Mouse (Mus musculus): ENCODE measurements at regions not wholly inside any gene's neighbourhood (a gene's known extent, or its start where the extent isn't known, plus 50 kb on each side); places are given as distances from the start of the nearest gene placed in this dataset.

DNA sequence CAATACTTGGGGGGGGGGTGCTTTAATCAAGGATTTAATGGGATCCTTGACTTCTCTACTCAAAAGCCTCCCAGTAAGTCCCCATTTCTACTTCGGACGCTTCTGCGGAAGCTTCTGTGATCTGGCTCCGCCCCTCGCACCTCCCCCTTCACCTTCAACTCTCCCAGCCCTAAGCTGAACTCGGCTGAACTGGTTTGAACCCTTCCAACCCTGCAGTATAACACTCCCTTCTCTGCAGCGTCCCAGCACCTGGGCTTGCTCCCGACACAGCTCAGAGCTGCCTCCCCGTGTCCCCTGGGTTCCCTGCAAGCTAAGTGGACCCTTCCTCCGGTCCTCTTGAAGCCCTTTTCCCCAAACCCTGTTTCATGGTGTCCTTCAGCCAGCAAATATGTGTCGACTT lies 80.0 kb upstream of the Mkln1 start:
- Histone ChIP-seq H3K9ac (0 out of 2 replicates have a peak overlapping the region, but pooled peaks have one; percentile 3), H3K9me3 (replicated peaks) (no peaks in the 10 kb centered on the region), H3K36me3 (no peaks in the 10 kb centered on the region), H3K4me3 (replicated peaks) (peak overlapping the region; percentile 32), H3K4me2 (peak overlapping the region; percentile 57), H3K27me3 (peaks cover 17% of the 10 kb centered on the region), H3K27ac (no peak overlapping the region), H3K4me1 (replicated peaks) (peaks cover 9% of the 10 kb centered on the region)
- ATAC-seq (ENCODE audit: low read depth) (peak; percentile 67), DNase-seq (peak; percentile 13)
- 3% methylated on average over 11 of the region's 11 CpGs for WGBS (ENCODE audit: insufficient replicate concordance)

DNA sequence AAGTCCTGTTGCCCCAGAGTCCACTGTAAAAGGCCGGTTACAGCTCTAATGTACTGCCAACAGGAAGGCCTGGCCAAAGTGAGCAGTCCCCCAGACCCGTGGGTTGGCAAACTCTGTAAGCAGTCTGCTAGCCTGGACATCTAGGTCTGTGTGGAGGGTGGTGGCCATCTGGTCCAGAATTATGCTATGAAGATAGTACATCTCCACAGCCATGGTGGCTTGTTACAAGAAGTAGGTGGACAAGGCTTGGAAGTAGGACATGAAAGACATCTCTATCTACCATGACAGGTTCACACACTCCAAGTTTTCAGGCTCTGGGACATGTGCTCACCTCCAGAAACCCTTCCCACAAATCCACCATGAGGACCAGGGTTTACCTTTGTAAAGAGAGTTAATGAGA lies 79.1 kb upstream of the Mkln1 start:
- no peaks in the 10 kb centered on the region for H3K36me3 ChIP-seq
- H3K9me3 ChIP-seq (replicated peaks) = no peaks in the 10 kb centered on the region
- no peak for ATAC-seq (ENCODE audit: low read depth)
- peaks cover 17% of the 10 kb centered on the region for H3K27me3 ChIP-seq
- H3K9ac ChIP-seq = no peak overlapping the region
- DNase-seq = no peak
- no peak overlapping the region for H3K4me3 ChIP-seq (replicated peaks)
- WGBS (ENCODE audit: insufficient replicate concordance) = 50% methylated on average over 2 of the region's 2 CpGs
- no peak overlapping the region for H3K4me2 ChIP-seq
- no peak overlapping the region for H3K27ac ChIP-seq
- H3K4me1 ChIP-seq (replicated peaks) = peaks cover 13% of the 10 kb centered on the region

DNA sequence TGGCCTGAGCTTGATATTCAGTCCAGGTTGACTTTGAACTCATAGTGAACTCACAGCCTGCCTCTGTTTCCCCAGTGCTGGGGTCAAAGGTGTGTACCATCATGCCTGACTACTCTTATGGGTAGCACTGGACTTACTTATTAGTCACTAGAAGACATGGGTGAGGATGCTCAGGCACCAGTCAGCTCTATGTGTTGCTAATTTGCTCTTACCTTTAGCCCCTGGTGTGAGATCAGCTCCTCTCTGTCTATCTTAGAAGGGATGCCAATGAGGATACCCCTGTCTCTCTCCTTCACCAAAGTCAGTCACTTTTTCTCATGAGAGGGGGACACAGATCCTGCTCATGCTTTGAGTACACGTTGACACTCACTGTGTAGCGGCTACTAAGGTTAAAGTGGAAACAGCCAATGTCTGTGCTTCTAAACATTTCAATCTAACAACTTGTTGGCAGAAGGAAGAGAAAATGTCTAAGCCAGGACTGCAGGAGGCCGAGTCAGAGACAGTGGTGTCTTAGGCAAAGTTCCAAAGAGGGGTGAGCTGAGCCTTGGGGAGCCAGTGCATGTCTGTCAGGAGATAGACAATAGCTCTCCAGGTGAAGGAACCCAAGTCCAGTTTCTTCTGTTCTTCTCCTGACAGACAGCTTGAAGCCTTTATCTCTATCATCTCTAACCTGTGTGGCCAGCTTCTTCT lies 78.2 kb upstream of the Mkln1 start:
- H3K4me1 ChIP-seq (replicated peaks) = peaks cover 13% of the 10 kb centered on the region
- no peak overlapping the region for H3K4me2 ChIP-seq
- H3K9ac ChIP-seq = no peak overlapping the region
- no peak overlapping the region for H3K4me3 ChIP-seq (replicated peaks)
- no peaks in the 10 kb centered on the region for H3K36me3 ChIP-seq
- ATAC-seq (ENCODE audit: low read depth) = no peak
- no peak for DNase-seq
- no peak overlapping the region for H3K27ac ChIP-seq
- WGBS (ENCODE audit: insufficient replicate concordance) = 51% methylated on average over 3 of the region's 3 CpGs
- H3K27me3 ChIP-seq = peaks cover 17% of the 10 kb centered on the region
- no peaks in the 10 kb centered on the region for H3K9me3 ChIP-seq (replicated peaks)

DNA sequence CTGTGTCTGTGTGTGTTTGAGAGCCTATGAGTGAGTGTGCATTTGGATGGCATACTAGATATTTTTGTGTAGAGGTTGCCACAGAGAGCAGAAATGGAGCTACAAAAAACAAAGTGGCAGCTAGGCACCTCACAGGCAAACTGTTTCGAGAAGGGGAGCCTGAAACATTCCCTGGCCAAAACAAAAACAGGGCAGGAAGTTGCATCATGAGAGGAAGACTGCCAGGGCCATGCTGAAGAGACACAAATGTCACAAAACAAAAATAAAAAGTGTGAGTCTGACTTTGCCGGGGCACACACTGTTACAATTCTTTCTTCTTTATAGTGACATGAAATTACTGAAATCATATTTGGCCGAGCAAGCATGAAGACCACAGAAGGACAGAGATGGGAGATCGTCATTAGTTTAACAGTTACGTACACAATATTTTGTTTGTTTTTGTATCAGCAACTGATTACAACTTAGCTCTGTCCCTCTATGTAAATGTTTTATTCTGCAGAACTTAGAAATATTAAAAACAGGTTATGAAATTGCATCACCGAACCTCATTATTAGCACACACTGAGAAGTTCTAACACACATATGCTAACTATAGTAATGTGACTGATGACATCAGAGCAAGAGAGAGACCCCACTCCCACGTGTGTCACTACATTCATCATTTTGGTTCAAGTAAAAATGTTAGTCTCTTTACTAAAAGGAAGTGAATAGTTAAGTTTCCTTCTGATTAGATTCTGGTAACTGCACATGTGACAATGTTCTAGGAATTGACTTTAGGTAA lies 77.3 kb upstream of the Mkln1 start:
- DNase-seq (no peak), ATAC-seq (ENCODE audit: low read depth) (no peak)
- no peaks in the 10 kb centered on the region for H3K9me3 ChIP-seq (replicated peaks)
- H3K27ac ChIP-seq = no peak overlapping the region
- H3K4me1 ChIP-seq (replicated peaks) = peaks cover 13% of the 10 kb centered on the region
- H3K4me3 ChIP-seq (replicated peaks) = no peak overlapping the region
- no peaks in the 10 kb centered on the region for H3K36me3 ChIP-seq
- H3K27me3 ChIP-seq = peaks cover 17% of the 10 kb centered on the region
- 51% methylated on average over 7 of the region's 7 CpGs for WGBS (ENCODE audit: insufficient replicate concordance)
- H3K9ac ChIP-seq = no peak overlapping the region
- no peak overlapping the region for H3K4me2 ChIP-seq

DNA sequence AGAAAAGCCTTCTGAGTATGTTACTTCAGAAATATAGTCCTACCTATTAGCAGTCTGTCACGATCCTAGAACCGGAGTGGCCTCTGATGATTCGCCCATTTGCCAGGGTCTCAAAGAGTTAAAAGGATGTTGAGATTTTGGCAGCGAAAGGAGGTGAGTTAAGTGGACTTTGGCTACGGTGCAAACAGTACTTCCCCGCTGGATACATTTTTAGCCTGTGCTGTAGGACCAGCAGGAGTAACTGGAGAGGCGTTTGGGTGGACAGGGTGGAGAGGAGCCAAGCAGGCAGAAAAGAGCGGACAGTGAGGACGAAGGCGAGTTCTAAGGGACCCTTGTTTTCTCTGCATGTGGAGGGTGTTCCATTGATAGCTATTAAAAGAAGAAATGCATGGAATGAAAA lies 76.6 kb upstream of the Mkln1 start:
- no peak overlapping the region for H3K9ac ChIP-seq
- H3K4me2 ChIP-seq = no peak overlapping the region
- ATAC-seq (ENCODE audit: low read depth) (peak; percentile 51; the same call in 1 of the 2 replicates), DNase-seq (no peak)
- no peaks in the 10 kb centered on the region for H3K9me3 ChIP-seq (replicated peaks)
- peak overlapping the region; percentile 32; the same call in 1 of the 2 replicates for H3K27ac ChIP-seq
- WGBS (ENCODE audit: insufficient replicate concordance) = 54% methylated on average over 10 of the region's 10 CpGs
- peaks cover 15% of the 10 kb centered on the region for H3K27me3 ChIP-seq
- H3K4me3 ChIP-seq (replicated peaks) = no peak overlapping the region
- peaks cover 13% of the 10 kb centered on the region for H3K4me1 ChIP-seq (replicated peaks)
- H3K36me3 ChIP-seq = no peaks in the 10 kb centered on the region

DNA sequence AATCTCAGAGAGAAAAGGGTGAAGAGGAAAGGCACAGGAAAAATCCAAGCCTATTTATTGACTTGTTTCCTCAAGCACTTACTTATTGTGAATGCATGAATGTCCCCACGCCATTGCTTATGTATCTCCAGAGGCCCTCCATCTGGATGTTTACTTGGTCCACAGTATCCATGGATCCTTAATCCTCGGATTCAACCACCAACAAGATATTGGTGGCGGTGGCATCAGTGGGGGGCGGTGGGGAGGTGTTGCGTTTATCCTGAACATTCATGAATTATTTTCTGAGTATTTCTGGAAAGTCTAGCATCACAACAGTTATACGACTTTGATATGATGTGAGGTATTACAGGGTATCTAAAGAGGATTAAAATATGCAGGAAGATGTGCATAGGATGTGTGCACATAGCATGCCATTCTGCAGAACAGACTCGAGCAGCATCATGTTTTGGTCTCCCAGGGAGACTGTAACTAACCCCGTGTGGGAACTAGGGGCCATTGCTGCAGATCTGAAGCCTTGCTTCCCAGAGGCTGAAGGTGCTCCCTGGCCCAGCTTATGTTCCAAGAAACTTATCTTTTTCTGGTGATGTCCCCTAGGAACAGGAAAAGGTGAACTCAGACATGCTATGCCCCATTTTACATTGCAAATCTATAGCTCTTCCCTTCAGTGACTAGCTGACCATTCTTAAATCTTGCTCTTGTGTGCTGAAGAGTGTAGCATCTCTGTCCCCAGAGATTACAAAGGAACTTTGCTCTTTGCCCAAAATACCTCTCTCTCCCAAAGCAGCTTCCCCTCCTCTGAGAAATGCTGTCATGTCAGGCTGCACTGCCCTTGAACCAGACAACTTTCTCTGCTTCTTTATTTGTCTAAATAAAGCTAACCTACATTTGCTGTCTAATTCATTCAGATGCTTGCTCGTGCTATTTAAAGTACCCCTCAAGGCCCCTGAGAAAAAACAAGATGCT lies 75.0 kb upstream of the Mkln1 start:
- Histone ChIP-seq H3K9me3 (replicated peaks) (no peaks in the 10 kb centered on the region), H3K27ac (no peak overlapping the region), H3K9ac (no peak overlapping the region), H3K4me2 (no peak overlapping the region), H3K36me3 (no peaks in the 10 kb centered on the region), H3K4me1 (replicated peaks) (peaks cover 13% of the 10 kb centered on the region), H3K27me3 (0 out of 2 replicates have a peak, but pooled peaks cover 4% of the 10 kb centered on the region), H3K4me3 (replicated peaks) (no peak overlapping the region)
- DNase-seq (no peak), ATAC-seq (ENCODE audit: low read depth) (no peak)
- WGBS (ENCODE audit: insufficient replicate concordance) = 58% methylated on average over 9 of the region's 9 CpGs

DNA sequence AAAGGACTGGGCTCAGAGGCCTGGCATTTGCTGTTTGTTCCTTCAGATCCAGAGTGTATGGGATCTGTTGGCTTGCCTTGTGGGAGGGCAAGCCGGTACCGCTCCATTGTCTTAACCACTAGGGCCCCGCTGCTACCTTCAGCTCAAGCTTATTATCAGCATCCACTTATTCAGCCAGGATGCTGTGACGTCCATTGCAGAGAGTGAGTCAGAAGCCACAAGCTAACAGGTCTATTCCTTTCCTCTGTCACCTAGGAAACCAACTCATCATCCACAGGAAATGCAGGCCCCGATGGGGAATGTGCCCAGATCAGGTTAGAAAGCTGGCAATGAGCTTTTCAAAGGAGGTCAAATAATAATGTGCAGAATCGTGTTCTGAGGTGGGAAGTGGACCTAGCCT lies 73.8 kb upstream of the Mkln1 start:
- 41% methylated on average over 6 of the region's 6 CpGs for WGBS (ENCODE audit: insufficient replicate concordance)
- Histone ChIP-seq H3K4me1 (replicated peaks) (peaks cover 6% of the 10 kb centered on the region), H3K36me3 (no peaks in the 10 kb centered on the region), H3K4me2 (no peak overlapping the region), H3K9me3 (replicated peaks) (no peaks in the 10 kb centered on the region), H3K9ac (no peak overlapping the region), H3K27me3 (no peaks in the 10 kb centered on the region), H3K4me3 (replicated peaks) (no peak overlapping the region), H3K27ac (no peak overlapping the region)
- no peak for ATAC-seq (ENCODE audit: low read depth)
- no peak for DNase-seq

DNA sequence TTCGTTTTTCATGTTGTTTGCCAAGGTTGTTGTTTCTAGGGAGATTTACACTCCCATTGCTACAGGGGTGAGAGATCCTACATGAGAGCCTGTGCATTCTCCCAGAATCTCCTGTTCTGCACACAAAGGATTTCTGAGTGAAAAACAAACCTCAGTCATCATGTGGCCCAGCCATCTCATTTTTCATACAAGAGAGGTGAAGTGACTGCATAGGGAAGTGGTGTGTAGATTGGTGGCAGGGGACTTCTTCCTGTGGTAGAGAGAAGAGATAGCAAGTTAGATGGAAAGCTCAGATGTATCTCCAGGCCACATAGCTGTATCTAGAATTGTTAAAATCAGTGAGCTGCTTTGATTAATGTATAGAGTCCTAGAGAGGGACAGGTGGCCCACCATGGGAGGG lies 72.9 kb upstream of the Mkln1 start:
- WGBS (ENCODE audit: insufficient replicate concordance) = 58% methylated on average over 1 of the region's 1 CpGs
- H3K4me3 ChIP-seq (replicated peaks) = no peak overlapping the region
- H3K4me1 ChIP-seq (replicated peaks) = peaks cover 6% of the 10 kb centered on the region
- DNase-seq (no peak), ATAC-seq (ENCODE audit: low read depth) (no peak)
- no peaks in the 10 kb centered on the region for H3K9me3 ChIP-seq (replicated peaks)
- H3K4me2 ChIP-seq = no peak overlapping the region
- no peak overlapping the region for H3K27ac ChIP-seq
- no peaks in the 10 kb centered on the region for H3K27me3 ChIP-seq
- H3K36me3 ChIP-seq = no peaks in the 10 kb centered on the region
- H3K9ac ChIP-seq = no peak overlapping the region

DNA sequence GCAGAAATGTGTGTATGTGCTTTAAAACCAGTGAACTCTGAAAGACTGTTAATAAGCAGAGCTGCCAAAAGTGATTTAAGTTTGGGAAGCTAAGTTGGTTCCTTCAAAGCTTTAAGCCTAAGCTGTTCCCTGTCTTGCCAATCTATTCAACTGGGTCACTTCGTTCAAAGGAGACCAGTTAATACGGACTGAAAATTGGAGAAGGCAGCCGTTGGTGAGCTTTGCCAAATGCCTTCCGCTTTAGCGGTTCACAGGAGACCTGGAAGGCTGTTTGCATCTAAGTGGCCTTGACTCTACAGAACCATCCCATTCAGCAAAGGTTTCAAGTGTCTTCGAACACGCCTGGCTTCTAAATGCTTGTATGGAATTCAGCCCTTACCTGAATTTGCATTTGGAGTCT lies 68.2 kb upstream of the Mkln1 start:
- Histone ChIP-seq H3K27me3 (no peaks in the 10 kb centered on the region), H3K36me3 (no peaks in the 10 kb centered on the region), H3K9ac (no peak overlapping the region), H3K27ac (no peak overlapping the region), H3K4me3 (replicated peaks) (no peak overlapping the region), H3K4me1 (replicated peaks) (no peaks in the 10 kb centered on the region), H3K9me3 (replicated peaks) (no peaks in the 10 kb centered on the region), H3K4me2 (no peak overlapping the region)
- no peak for DNase-seq
- WGBS (ENCODE audit: insufficient replicate concordance) = 68% methylated on average over 7 of the region's 7 CpGs
- no peak for ATAC-seq (ENCODE audit: low read depth)

DNA sequence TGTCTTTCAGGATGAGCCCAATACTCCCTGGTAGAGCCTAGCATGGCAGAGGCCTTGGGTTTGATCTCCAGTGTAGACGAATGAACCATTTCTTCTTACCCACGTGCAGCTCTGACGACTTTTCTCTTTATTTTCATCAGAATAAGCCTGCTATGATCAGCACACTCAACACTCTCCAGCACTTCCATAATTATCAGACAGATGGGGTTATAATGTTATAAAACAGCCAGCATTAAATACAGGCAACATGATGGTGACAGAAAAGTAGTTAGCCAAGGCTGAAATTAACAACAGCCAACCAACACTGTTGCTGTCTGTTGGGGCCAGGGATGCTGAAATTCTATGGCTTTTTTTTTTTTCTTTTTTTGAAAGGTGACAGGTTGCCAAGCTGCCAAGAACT lies 67.7 kb upstream of the Mkln1 start:
- no peak for DNase-seq
- WGBS (ENCODE audit: insufficient replicate concordance) = 59% methylated on average over 3 of the region's 3 CpGs
- H3K4me2 ChIP-seq = no peak overlapping the region
- no peaks in the 10 kb centered on the region for H3K36me3 ChIP-seq
- H3K9ac ChIP-seq = no peak overlapping the region
- no peaks in the 10 kb centered on the region for H3K9me3 ChIP-seq (replicated peaks)
- no peaks in the 10 kb centered on the region for H3K27me3 ChIP-seq
- no peak overlapping the region for H3K4me3 ChIP-seq (replicated peaks)
- no peak for ATAC-seq (ENCODE audit: low read depth)
- H3K4me1 ChIP-seq (replicated peaks) = no peaks in the 10 kb centered on the region
- no peak overlapping the region for H3K27ac ChIP-seq

DNA sequence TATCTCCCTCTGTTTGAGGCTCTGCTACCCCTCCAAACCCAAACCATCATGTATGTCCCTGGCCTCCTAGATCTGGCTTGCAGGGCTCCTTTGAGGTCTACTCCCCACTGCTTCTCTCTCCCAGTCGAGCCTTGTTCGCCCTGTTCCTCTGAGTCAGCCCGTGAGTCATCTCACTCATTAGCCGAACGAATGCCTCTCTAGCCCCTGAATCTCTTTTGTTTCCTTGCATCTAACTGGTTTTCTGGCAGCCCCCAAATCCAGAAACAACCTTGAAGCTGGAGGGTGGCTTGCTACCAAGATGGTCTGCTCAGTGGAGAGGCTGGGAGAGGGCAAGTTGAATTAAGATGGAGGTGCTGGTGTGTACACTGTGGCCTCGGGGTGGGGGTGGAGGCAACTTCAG lies 66.3 kb upstream of the Mkln1 start:
- WGBS (ENCODE audit: insufficient replicate concordance) = 47% methylated on average over 6 of the region's 6 CpGs

More for the DNA sequence above, 66.3 kb upstream of the Mkln1 start:
- Histone ChIP-seq H3K4me3 (replicated peaks) (no peak overlapping the region), H3K27ac (no peak overlapping the region), H3K9me3 (replicated peaks) (no peaks in the 10 kb centered on the region), H3K9ac (no peak overlapping the region), H3K36me3 (no peaks in the 10 kb centered on the region), H3K4me2 (no peak overlapping the region), H3K27me3 (no peaks in the 10 kb centered on the region), H3K4me1 (replicated peaks) (no peaks in the 10 kb centered on the region)
- ATAC-seq (ENCODE audit: low read depth) (no peak), DNase-seq (no peak)

All from liver, embryonic 13.5 days (tissue).